Mouse (Mus musculus): ENCODE data around the gene Gpx5. TPM values are rescaled to one million over a fixed set of nuclear protein-coding genes. Genes with fewer than 3 reads are reported as not detected.
A peak's percentile ranks its signal among the peaks of the same experiment; 100 is the strongest.

Gpx5 gene
- polyA plus RNA-seq, 1 experiment from 2014 or later = not detected

DNA sequence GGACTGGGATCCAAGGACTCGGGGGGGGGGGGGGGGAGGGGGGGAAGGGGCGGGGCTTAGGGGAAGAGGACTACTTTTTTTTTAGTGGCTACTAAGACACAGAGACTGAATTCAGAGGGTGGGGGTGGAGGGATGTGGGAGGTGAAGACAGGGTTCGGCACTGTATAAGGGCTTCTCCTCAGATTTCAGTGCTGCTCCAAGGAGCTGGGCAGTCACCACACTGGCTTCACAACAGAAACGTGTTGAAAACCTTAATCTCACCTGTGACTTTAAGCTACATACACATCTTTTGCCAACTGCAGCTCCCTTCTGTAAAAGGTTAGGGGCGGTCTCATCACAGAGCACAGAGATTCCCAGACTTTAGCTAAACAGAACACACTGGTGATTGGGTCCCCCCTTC is 20.3 kb upstream of the Gpx5 start:
- Histone ChIP-seq H3K36me3 (ENCODE audit: control insufficient read depth, insufficient read depth, low read length) (no peaks in the 10 kb centered on the region), H3K9me3 (ENCODE audit: control insufficient read depth, low read length) (no peaks in the 10 kb centered on the region), H3K4me3 (ENCODE audit: low read length) (no peak overlapping the region), H3K9ac (ENCODE audit: low read depth, low read length) (no peak overlapping the region), H3K27me3 (replicated peaks; ENCODE audit: control insufficient read depth, insufficient read depth, low read length) (no peaks in the 10 kb centered on the region), H3K27ac (ENCODE audit: low read length) (no peak overlapping the region), H3K4me1 (ENCODE audit: control insufficient read depth, insufficient read depth, low read length) (no peaks in the 10 kb centered on the region), H3K4me2 (ENCODE audit: low read depth, low read length) (no peak overlapping the region)
- ATAC-seq = no peak
- WGBS = 61% methylated on average over 3 of the region's 5 CpGs

- no peak for ATAC-seq
- no peaks in the 10 kb centered on the region for H3K9me3 ChIP-seq (ENCODE audit: control insufficient read depth, low read length)
- H3K4me2 ChIP-seq (ENCODE audit: low read depth, low read length) = no peak within 1 kb of the TSS
- H3K4me3 ChIP-seq (ENCODE audit: low read length) = no peak within 1 kb of the TSS
- no peaks in the 10 kb centered on the region for H3K36me3 ChIP-seq (ENCODE audit: control insufficient read depth, insufficient read depth, low read length)
- no peak within 1 kb of the TSS for H3K27ac ChIP-seq (ENCODE audit: low read length)
- WGBS = 29% methylated on average over 3 of the region's 3 CpGs
- no peak within 1 kb of the TSS for H3K9ac ChIP-seq (ENCODE audit: low read depth, low read length)
- no peaks in the 10 kb centered on the region for H3K27me3 ChIP-seq (replicated peaks; ENCODE audit: control insufficient read depth, insufficient read depth, low read length)
- H3K4me1 ChIP-seq (ENCODE audit: control insufficient read depth, insufficient read depth, low read length) = no peaks in the 10 kb centered on the region
These were observed 19.4 kb upstream of the Gpx5 start, which contains the start of gene Gpx6 for GRCm38 (mm10) chr13:21311926-21312325. Gpx6 (plus strand) TSS chr13:21312125.

DNA sequence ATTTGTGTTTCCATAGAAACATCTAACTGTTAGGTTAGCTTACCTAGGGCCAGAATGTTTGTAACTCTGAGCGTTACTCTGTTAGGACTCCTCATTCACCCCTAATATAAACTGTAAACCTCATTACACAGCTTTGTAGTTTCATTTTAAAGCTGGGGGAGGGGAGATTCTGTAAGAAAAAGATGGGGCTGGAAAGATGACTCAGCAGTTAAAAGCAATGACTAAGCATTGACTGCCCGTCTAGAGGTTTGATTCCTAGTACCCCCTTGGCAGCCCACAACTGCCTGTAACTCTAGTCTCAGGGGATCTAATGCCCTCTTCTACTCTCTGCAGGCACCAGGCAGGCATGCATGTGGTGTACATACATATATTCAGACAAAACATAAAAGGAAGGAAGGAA is 17.3 kb upstream of the Gpx5 start:
- WGBS = 63% methylated on average over 2 of the region's 2 CpGs

GRCm38 (mm10) chr13:21304483-21305066 is 12.0 kb upstream of the Gpx5 start:
- no peak for ATAC-seq
- WGBS = 56% methylated on average over 3 of the region's 3 CpGs
- no peaks in the 10 kb centered on the region for H3K9me3 ChIP-seq (ENCODE audit: control insufficient read depth, low read length)
- H3K4me2 ChIP-seq (ENCODE audit: low read depth, low read length) = no peak overlapping the region
- no peak overlapping the region for H3K9ac ChIP-seq (ENCODE audit: low read depth, low read length)
- no peaks in the 10 kb centered on the region for H3K4me1 ChIP-seq (ENCODE audit: control insufficient read depth, insufficient read depth, low read length)
- H3K4me3 ChIP-seq (ENCODE audit: low read length) = no peak overlapping the region
- no peak overlapping the region for H3K27ac ChIP-seq (ENCODE audit: low read length)
- H3K36me3 ChIP-seq (ENCODE audit: control insufficient read depth, insufficient read depth, low read length) = no peaks in the 10 kb centered on the region
- no peaks in the 10 kb centered on the region for H3K27me3 ChIP-seq (replicated peaks; ENCODE audit: control insufficient read depth, insufficient read depth, low read length)

More for the DNA sequence above, 17.3 kb upstream of the Gpx5 start:
- Histone ChIP-seq H3K4me1 (ENCODE audit: control insufficient read depth, insufficient read depth, low read length) (no peaks in the 10 kb centered on the region), H3K36me3 (ENCODE audit: control insufficient read depth, insufficient read depth, low read length) (no peaks in the 10 kb centered on the region), H3K27me3 (replicated peaks; ENCODE audit: control insufficient read depth, insufficient read depth, low read length) (no peaks in the 10 kb centered on the region), H3K4me2 (ENCODE audit: low read depth, low read length) (no peak overlapping the region), H3K9ac (ENCODE audit: low read depth, low read length) (no peak overlapping the region), H3K4me3 (ENCODE audit: low read length) (no peak overlapping the region), H3K27ac (ENCODE audit: low read length) (no peak overlapping the region), H3K9me3 (ENCODE audit: control insufficient read depth, low read length) (no peaks in the 10 kb centered on the region)
- no peak for ATAC-seq

DNA sequence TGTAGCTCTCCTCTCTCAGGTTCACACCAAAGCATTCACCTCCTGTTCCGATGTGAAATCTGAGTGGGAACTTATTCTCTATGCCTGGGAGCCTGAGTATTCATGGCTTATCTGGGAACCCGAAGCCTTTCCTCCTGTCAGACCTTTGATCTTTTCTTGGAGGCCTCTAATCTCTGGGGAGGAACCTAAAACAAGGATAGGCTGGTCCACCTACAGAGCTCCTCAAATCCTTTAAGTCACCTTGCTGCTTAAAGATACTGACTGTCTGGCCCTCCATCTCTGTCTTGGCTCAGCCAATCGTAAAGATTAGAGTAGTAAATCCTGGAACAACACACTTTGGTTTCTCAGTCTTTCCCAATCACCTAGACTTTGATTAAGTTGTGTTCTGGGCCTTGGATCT is 6.0 kb upstream of the Gpx5 start:
- no peak overlapping the region for H3K27ac ChIP-seq (ENCODE audit: low read length)
- no peaks in the 10 kb centered on the region for H3K27me3 ChIP-seq (replicated peaks; ENCODE audit: control insufficient read depth, insufficient read depth, low read length)
- H3K9ac ChIP-seq (ENCODE audit: low read depth, low read length) = no peak overlapping the region
- no peaks in the 10 kb centered on the region for H3K9me3 ChIP-seq (ENCODE audit: control insufficient read depth, low read length)
- peak; percentile 55; the same call in 1 of the 2 replicates for ATAC-seq
- 0 out of 2 replicates have a peak, but pooled peaks cover 2% of the 10 kb centered on the region for H3K4me1 ChIP-seq (ENCODE audit: control insufficient read depth, insufficient read depth, low read length)
- 34% methylated on average over 3 of the region's 3 CpGs for WGBS
- H3K4me2 ChIP-seq (ENCODE audit: low read depth, low read length) = no peak overlapping the region
- H3K36me3 ChIP-seq (ENCODE audit: control insufficient read depth, insufficient read depth, low read length) = no peaks in the 10 kb centered on the region
- no peak overlapping the region for H3K4me3 ChIP-seq (ENCODE audit: low read length)

DNA sequence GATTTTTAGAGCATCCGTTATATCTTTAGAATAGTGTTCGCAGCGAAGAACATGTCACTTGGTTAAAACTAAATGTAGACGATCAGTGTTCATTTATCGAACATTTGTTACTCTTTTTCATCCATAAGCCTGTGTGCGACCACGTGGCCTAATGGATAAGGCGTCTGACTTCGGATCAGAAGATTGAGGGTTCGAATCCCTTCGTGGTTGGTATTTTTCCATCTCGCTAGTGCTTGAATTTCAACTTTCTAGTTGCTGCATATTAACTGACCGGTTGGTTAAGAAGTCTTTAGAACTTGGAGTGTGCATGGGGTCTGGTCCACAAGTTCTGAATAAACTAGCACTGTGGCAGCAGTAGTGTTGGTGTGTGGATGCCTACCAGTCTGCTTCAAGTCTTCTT is 13.0 kb downstream of the Gpx5 start:
- Histone ChIP-seq H3K27me3 (replicated peaks; ENCODE audit: control insufficient read depth, insufficient read depth, low read length) (no peaks in the 10 kb centered on the region), H3K9ac (ENCODE audit: low read depth, low read length) (peak overlapping the region; percentile 54), H3K9me3 (ENCODE audit: control insufficient read depth, low read length) (no peaks in the 10 kb centered on the region), H3K36me3 (ENCODE audit: control insufficient read depth, insufficient read depth, low read length) (no peaks in the 10 kb centered on the region), H3K4me1 (ENCODE audit: control insufficient read depth, insufficient read depth, low read length) (no peaks in the 10 kb centered on the region; the same call in 1 of the 2 replicates), H3K4me2 (ENCODE audit: low read depth, low read length) (peak overlapping the region; percentile 67), H3K4me3 (ENCODE audit: low read length) (peak overlapping the region; percentile 58), H3K27ac (ENCODE audit: low read length) (no peak overlapping the region)
- peak; percentile 75 for ATAC-seq
- WGBS = under 1% methylated on average over 13 of the region's 13 CpGs

DNA sequence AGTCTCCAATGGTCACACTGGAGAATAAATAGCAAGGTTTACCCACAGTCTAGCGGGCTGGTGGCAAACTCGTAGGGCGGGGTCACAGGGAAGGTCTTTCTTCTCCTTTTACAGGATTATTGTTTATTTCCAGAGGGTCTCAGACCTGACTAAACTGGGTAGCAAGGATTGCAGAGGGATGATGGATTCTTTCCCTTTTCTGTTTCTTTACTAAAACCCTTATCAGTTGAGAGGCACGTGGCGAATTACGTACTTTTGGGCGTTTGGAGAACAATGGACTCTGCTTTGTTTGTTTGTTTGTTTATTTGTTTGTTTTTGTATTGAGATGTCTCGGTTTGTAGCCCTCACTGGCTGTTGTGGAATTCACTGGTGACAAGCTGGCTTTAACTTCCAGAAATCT is 13.5 kb downstream of the Gpx5 start:
- H3K27ac ChIP-seq (ENCODE audit: low read length) = no peak overlapping the region
- peak overlapping the region; percentile 54 for H3K9ac ChIP-seq (ENCODE audit: low read depth, low read length)
- no peaks in the 10 kb centered on the region; the same call in 1 of the 2 replicates for H3K4me1 ChIP-seq (ENCODE audit: control insufficient read depth, insufficient read depth, low read length)
- H3K36me3 ChIP-seq (ENCODE audit: control insufficient read depth, insufficient read depth, low read length) = no peaks in the 10 kb centered on the region
- H3K27me3 ChIP-seq (replicated peaks; ENCODE audit: control insufficient read depth, insufficient read depth, low read length) = no peaks in the 10 kb centered on the region
- H3K4me2 ChIP-seq (ENCODE audit: low read depth, low read length) = peak overlapping the region; percentile 67
- no peak for ATAC-seq
- H3K9me3 ChIP-seq (ENCODE audit: control insufficient read depth, low read length) = no peaks in the 10 kb centered on the region
- H3K4me3 ChIP-seq (ENCODE audit: low read length) = peak overlapping the region; percentile 58
- 7% methylated on average over 8 of the region's 8 CpGs for WGBS

DNA sequence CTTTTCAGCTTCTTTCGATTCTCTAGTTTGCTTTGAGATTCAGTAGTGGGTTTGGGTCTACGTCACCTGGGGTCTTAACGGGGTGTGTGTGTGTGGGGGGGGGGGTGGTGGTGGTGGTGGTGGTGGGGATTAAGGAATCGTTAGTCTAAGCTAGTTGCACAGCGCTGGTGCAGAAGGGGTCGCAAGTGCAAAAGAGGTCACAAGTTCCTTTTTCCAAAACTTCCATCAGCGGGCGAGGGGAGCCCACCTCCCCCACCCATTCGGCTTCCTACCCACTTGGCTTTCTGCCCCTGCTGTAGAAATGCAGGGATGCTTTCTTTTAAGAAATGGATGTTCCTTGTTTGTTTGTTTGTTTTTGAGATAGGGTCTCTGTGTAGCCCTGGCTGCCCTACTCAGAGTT is 16.0 kb downstream of the Gpx5 start:
- Histone ChIP-seq H3K4me3 (ENCODE audit: low read length) (peak overlapping the region; percentile 66), H3K27me3 (replicated peaks; ENCODE audit: control insufficient read depth, insufficient read depth, low read length) (no peaks in the 10 kb centered on the region), H3K4me2 (ENCODE audit: low read depth, low read length) (peak overlapping the region; percentile 86), H3K4me1 (ENCODE audit: control insufficient read depth, insufficient read depth, low read length) (no peaks in the 10 kb centered on the region; the same call in 1 of the 2 replicates), H3K27ac (ENCODE audit: low read length) (no peak overlapping the region), H3K9me3 (ENCODE audit: control insufficient read depth, low read length) (no peaks in the 10 kb centered on the region), H3K9ac (ENCODE audit: low read depth, low read length) (peak overlapping the region; percentile 54), H3K36me3 (ENCODE audit: control insufficient read depth, insufficient read depth, low read length) (no peaks in the 10 kb centered on the region)
- WGBS = under 1% methylated on average over 9 of the region's 9 CpGs
- ATAC-seq = no peak

- under 1% methylated on average over 25 of the region's 25 CpGs for WGBS
- Histone ChIP-seq H3K9me3 (ENCODE audit: control insufficient read depth, low read length) (no peaks in the 10 kb centered on the region), H3K4me2 (ENCODE audit: low read depth, low read length) (peak overlapping the region; percentile 86), H3K4me1 (ENCODE audit: control insufficient read depth, insufficient read depth, low read length) (no peaks in the 10 kb centered on the region; the same call in 1 of the 2 replicates), H3K4me3 (ENCODE audit: low read length) (peak overlapping the region; percentile 66), H3K9ac (ENCODE audit: low read depth, low read length) (peak overlapping the region; percentile 56), H3K27ac (ENCODE audit: low read length) (no peak overlapping the region), H3K27me3 (replicated peaks; ENCODE audit: control insufficient read depth, insufficient read depth, low read length) (no peaks in the 10 kb centered on the region), H3K36me3 (ENCODE audit: control insufficient read depth, insufficient read depth, low read length) (no peaks in the 10 kb centered on the region)
- ATAC-seq = peak; percentile 82
These were observed 16.5 kb downstream of the Gpx5 start for GRCm38 (mm10) chr13:21275815-21276550.
